ENCODE assay signal across 26 mouse cellular contexts in genomic region chr19:42356854-42357253, GRCm38 (mm10).
A peak's percentile ranks its signal among the peaks of the same experiment; 100 is the strongest.
DNase-seq lines count a peak whose midpoint lies in the region; ATAC-seq and TF ChIP-seq lines count a peak whose summit lies in the region.
"Had no signal": no experiment of that assay in that cellular context is flagged by ENCODE, and none has a peak within 500 bp of the region (broad histone marks: within the 10 kb centered on the region; RNA-seq: fewer than 3 reads in every experiment).

No protein-coding gene starts in this region.

- H3K4me3 ChIP-seq in intestine, postnatal 0 days (ENCODE audit: low read depth, low read length), result no peak overlapping the region
- H3K4me3 ChIP-seq: embryonic facial prominence, embryonic 15.5 days; heart, adult 2 months; heart, embryonic 10.5 days; heart, embryonic 13.5 days had no signal

- no peak for ATAC-seq in intestine, postnatal 0 days
- ATAC-seq: CD4-positive, CD25-positive, alpha-beta regulatory T cell, adult 4 months; forebrain, embryonic 14.5 days; forebrain, postnatal 0 days had no signal

- no peaks in the 10 kb centered on the region for H3K4me1 ChIP-seq in intestine, postnatal 0 days (replicated peaks; ENCODE audit: control insufficient read depth, insufficient read depth, low read length)
- H3K4me1 ChIP-seq: embryonic facial prominence, embryonic 15.5 days; heart, embryonic 10.5 days; heart, embryonic 13.5 days had no signal

- H3K9ac ChIP-seq in intestine, postnatal 0 days (ENCODE audit: low read depth, low read length), result no peak overlapping the region
- H3K9ac ChIP-seq: embryonic facial prominence, embryonic 15.5 days; forebrain, postnatal 0 days; heart, embryonic 13.5 days; hindbrain, embryonic 14.5 days had no signal

- no peak for TF ChIP-seq CTCF in intestine, postnatal 0 days (IDR thresholded peaks at IDR 0.05; ENCODE audit: low read depth)

- H3K9me3 ChIP-seq in intestine, postnatal 0 days (ENCODE audit: control insufficient read depth), result no peaks in the 10 kb centered on the region
- H3K9me3 ChIP-seq: embryonic facial prominence, embryonic 15.5 days; heart, embryonic 10.5 days; heart, embryonic 13.5 days had no signal

- WGBS in intestine, postnatal 0 days, result 57% methylated on average over 5 of the region's 5 CpGs

- no peaks in the 10 kb centered on the region for H3K27me3 ChIP-seq in intestine, postnatal 0 days (replicated peaks; ENCODE audit: control insufficient read depth, insufficient read depth, low read length)
- H3K27me3 ChIP-seq: embryonic facial prominence, embryonic 15.5 days had no signal

- H3K36me3 ChIP-seq in intestine, postnatal 0 days (ENCODE audit: control insufficient read depth, insufficient read depth), result no peaks in the 10 kb centered on the region
- H3K36me3 ChIP-seq: embryonic facial prominence, embryonic 15.5 days; heart, embryonic 10.5 days; heart, embryonic 13.5 days had no signal

- no peak overlapping the region for H3K4me2 ChIP-seq in intestine, postnatal 0 days (replicated peaks; ENCODE audit: low read depth)
- H3K4me2 ChIP-seq: embryonic facial prominence, embryonic 15.5 days; heart, embryonic 13.5 days; hindbrain, embryonic 14.5 days had no signal

- no peak overlapping the region for H3K27ac ChIP-seq in intestine, postnatal 0 days (ENCODE audit: low read depth, low read length)
- H3K27ac ChIP-seq: embryonic facial prominence, embryonic 15.5 days; heart, adult 2 months; heart, embryonic 10.5 days; heart, embryonic 13.5 days; hindbrain, embryonic 14.5 days had no signal

- peak; percentile 34 to 47 for DNase-seq in layer of hippocampus, adult 18-20 months (ENCODE audit: low spot score in 2 of 2)
- no peak for DNase-seq in layer of hippocampus, postnatal 10 days (ENCODE audit: low spot score in 2 of 2)
- peak; percentile 43 to 53 for DNase-seq in left cerebral cortex, postnatal 36 days (ENCODE audit: low spot score in 2 of 2)
- DNase-seq in left cerebral cortex, adult 11 months (ENCODE audit: low spot score), result no peak
- DNase-seq in right cerebral cortex, adult 18-20 months, result peak; percentile 32
- no peak for DNase-seq in right cerebral cortex, postnatal 36 days (ENCODE audit: low spot score in 2 of 2)
- peak; percentile 68 for DNase-seq in brain, adult 2 months (ENCODE audit: low read depth, low spot score)
- DNase-seq: adrenal gland, adult 2 months; adrenal gland, postnatal 14 days; cerebellum, adult 11-12 months; cerebellum, adult 8-10 months; cerebellum, postnatal 36 days; embryo, embryonic 11 days; forebrain, postnatal 0 days; gastrocnemius, postnatal 10 days; gastrocnemius, postnatal 36 days; heart, adult 2 months; heart, postnatal 14 days; heart, postnatal 4 days had no signal

- intact Hi-C loops in left cerebral cortex, postnatal 36 days (cut with DNase I), result no loop called here

Comparison
In these comparisons a context has a peak if more than half of its experiments do, and no peak if none do; other contexts are left out.
1. DNase-seq: peak in layer of hippocampus, adult 18-20 months (2 of 2), left cerebral cortex, postnatal 36 days (2 of 2), right cerebral cortex, adult 18-20 months (single experiment) and brain, adult 2 months (single experiment); none in layer of hippocampus, postnatal 10 days (0 of 2), left cerebral cortex, adult 11 months (single experiment) and right cerebral cortex, postnatal 36 days (0 of 2).